Mouse (Mus musculus) hindbrain, embryonic 13.5 days (tissue): Measurements from ENCODE around the gene Gm28372. TPM values are rescaled to one million over a fixed set of nuclear protein-coding genes. Genes with fewer than 3 reads are reported as not detected.
"Not testable (repeated sequence)": the region's sequence is repeated elsewhere in the genome, so short reads cannot be mapped to it uniquely, and the experiment has no call there.

Source experiments
- ATAC-seq: fragments of 200-750 bp; cut with Nextera tagmentation; 2 replicates; pipeline ENCODE4 v1.8.0; 2017; ENCODE audit warnings: moderate TSS enrichment; ENCODE audit not compliant: low FRiP score
- H3K27ac ChIP-seq: fragments of 300-500 bp; sonication (generic); 2 replicates; pipeline ENCODE4 v1.5.1; 2015; ENCODE audit warnings: inconsistent platforms, mild to moderate bottlenecking, moderate library complexity
- H3K27me3 ChIP-seq: fragments of 300-500 bp; sonication (generic); 2 replicates; pipeline ENCODE4 v1.6.1; 2015; ENCODE audit warnings: mild to moderate bottlenecking, inconsistent platforms
- H3K36me3 ChIP-seq: fragments of 300-500 bp; sonication (generic); 2 replicates; pipeline ENCODE4 v1.6.1; 2015; ENCODE audit warnings: mild to moderate bottlenecking, inconsistent platforms
- H3K4me1 ChIP-seq: fragments of 300-500 bp; sonication (generic); replicated peaks from 2 replicates; pipeline ENCODE4 v1.6.1; 2015; ENCODE audit warnings: inconsistent platforms
- H3K4me2 ChIP-seq: fragments of 300-500 bp; sonication (generic); 2 replicates; pipeline ENCODE4 v1.6.1; 2015; ENCODE audit warnings: inconsistent platforms, mild to moderate bottlenecking, moderate library complexity
- H3K4me3 ChIP-seq: fragments of 300-500 bp; sonication (generic); 2 replicates; pipeline ENCODE4 v1.5.1; 2015; ENCODE audit warnings: mild to moderate bottlenecking, inconsistent platforms
- H3K9ac ChIP-seq: fragments of 300-500 bp; sonication (generic); 2 replicates; pipeline ENCODE4 v1.6.1; 2015; ENCODE audit warnings: mild to moderate bottlenecking, inconsistent platforms
- H3K9me3 ChIP-seq: fragments of 300-500 bp; sonication (generic); 2 replicates; pipeline ENCODE4 v1.6.1; 2016; ENCODE audit warnings: inconsistent platforms
- WGBS: fragments of 180-500 bp; shearing (Covaris S2); methylation state at CpG from one replicate; pipeline ENCODE4 v1.1.7; 2015; 5-methylcytosine and 5-hydroxymethylcytosine counted together
- polyA plus RNA-seq: library from polyadenylated mRNA; unstranded; fragments of >200 nt; fragmentation: Nextera tagmentation; extraction: Ambion mirVana; gene quantifications from 2 replicates; pipeline ENCODE4 v1.2.1, GENCODE M21; 2015

Gm28372 gene
- polyA plus RNA-seq: 0.16 TPM in 1 of 2 replicates, not detected in the other

GRCm38 (mm10) chr2:130404939-130405338 lies at the start of gene Gm28372, which contains the start of gene 1700020A23Rik:
Gene Gm28372, plus strand, starts transcription at chr2:130405239.
Gene 1700020A23Rik, plus strand, starts transcription at chr2:130405259.
- ATAC-seq: no peak

GRCm38 (mm10) chr2:130357551-130357950 lies 47.5 kb upstream of the Gm28372 start:
- no peak overlapping the region for H3K4me2 ChIP-seq
- peaks cover 46% of the 10 kb centered on the region for H3K27me3 ChIP-seq
- no peak for ATAC-seq
- no peaks in the 10 kb centered on the region for H3K9me3 ChIP-seq
- H3K9ac ChIP-seq: no peak overlapping the region
- peaks cover 20% of the 10 kb centered on the region for H3K4me1 ChIP-seq
- no peak overlapping the region for H3K4me3 ChIP-seq
- no peak overlapping the region for H3K27ac ChIP-seq
- 92% methylated on average over 5 of the region's 5 CpGs for WGBS
- H3K36me3 ChIP-seq: 0 out of 2 replicates have a peak, but pooled peaks cover 3% of the 10 kb centered on the region

More at GRCm38 (mm10) chr2:130404939-130405338, at the start of gene Gm28372, which contains the start of gene 1700020A23Rik:
- Histone ChIP-seq H3K4me1 (peaks cover 5% of the 10 kb centered on the region; the same call in 1 of the 2 replicates), H3K36me3 (no peaks in the 10 kb centered on the region), H3K27me3 (peaks cover 4% of the 10 kb centered on the region; the same call in 1 of the 2 replicates), H3K9ac (no peak within 1 kb of the TSS), H3K4me2 (no peak within 1 kb of the TSS), H3K9me3 (no peaks in the 10 kb centered on the region), H3K27ac (no peak within 1 kb of the TSS), H3K4me3 (no peak within 1 kb of the TSS)
- WGBS: 91% methylated on average over 1 of the region's 1 CpGs

GRCm38 (mm10) chr2:130358852-130359251 lies 46.2 kb upstream of the Gm28372 start:
- peaks cover 59% of the 10 kb centered on the region for H3K27me3 ChIP-seq
- 16% methylated on average over 5 of the region's 5 CpGs for WGBS
- no peak overlapping the region for H3K4me2 ChIP-seq

GRCm38 (mm10) chr2:130362511-130363026 lies 42.5 kb upstream of the Gm28372 start:
- Histone ChIP-seq H3K9me3 (no peaks in the 10 kb centered on the region), H3K9ac (no peak overlapping the region), H3K4me2 (no peak overlapping the region), H3K4me3 (no peak overlapping the region), H3K27me3 (peaks cover 83% of the 10 kb centered on the region), H3K36me3 (0 out of 2 replicates have a peak, but pooled peaks cover 3% of the 10 kb centered on the region), H3K4me1 (peaks cover 30% of the 10 kb centered on the region), H3K27ac (no peak overlapping the region)
- WGBS: 2% methylated on average over 14 of the region's 14 CpGs
- ATAC-seq: no peak

More at GRCm38 (mm10) chr2:130358852-130359251, 46.2 kb upstream of the Gm28372 start:
- Histone ChIP-seq H3K9me3 (no peaks in the 10 kb centered on the region), H3K4me3 (no peak overlapping the region), H3K36me3 (0 out of 2 replicates have a peak, but pooled peaks cover 3% of the 10 kb centered on the region), H3K4me1 (peaks cover 22% of the 10 kb centered on the region), H3K27ac (no peak overlapping the region), H3K9ac (no peak overlapping the region)
- ATAC-seq: no peak

GRCm38 (mm10) chr2:130365211-130366094 lies 39.6 kb upstream of the Gm28372 start:
- WGBS: 9% methylated on average over 30 of the region's 30 CpGs
- peak overlapping the region; percentile 56 for H3K4me2 ChIP-seq
- no peak overlapping the region for H3K27ac ChIP-seq
- H3K4me3 ChIP-seq: peak overlapping the region; percentile 35
- H3K36me3 ChIP-seq: no peaks in the 10 kb centered on the region
- H3K9ac ChIP-seq: peak overlapping the region; percentile 64
- ATAC-seq: 0 out of 2 replicates have a peak, but pooled peaks have one; percentile 33
- H3K27me3 ChIP-seq: peaks cover 62% of the 10 kb centered on the region
- peaks cover 20% of the 10 kb centered on the region for H3K4me1 ChIP-seq
- no peaks in the 10 kb centered on the region for H3K9me3 ChIP-seq

- H3K4me1 ChIP-seq: peaks cover 13% of the 10 kb centered on the region
- H3K9me3 ChIP-seq: no peaks in the 10 kb centered on the region
- ATAC-seq: no peak
- WGBS: 74% methylated on average over 4 of the region's 4 CpGs
- H3K4me3 ChIP-seq: no peak overlapping the region
- no peaks in the 10 kb centered on the region for H3K36me3 ChIP-seq
- no peak overlapping the region for H3K9ac ChIP-seq
- H3K4me2 ChIP-seq: no peak overlapping the region
- H3K27ac ChIP-seq: no peak overlapping the region
- H3K27me3 ChIP-seq: peaks cover 43% of the 10 kb centered on the region
These were observed 37.7 kb upstream of the Gm28372 start for GRCm38 (mm10) chr2:130367386-130367785.

GRCm38 (mm10) chr2:130373026-130373425 lies 32.0 kb upstream of the Gm28372 start:
- H3K9ac ChIP-seq, H3K9me3 ChIP-seq, H3K36me3 ChIP-seq, H3K27ac ChIP-seq, H3K4me2 ChIP-seq, H3K4me1 ChIP-seq, ATAC-seq, H3K4me3 ChIP-seq: not testable (repeated sequence)
- H3K27me3 ChIP-seq: peaks cover 13% of the 10 kb centered on the region; the same call in 1 of the 2 replicates
- 67% methylated on average over 1 of the region's 1 CpGs for WGBS

DNA sequence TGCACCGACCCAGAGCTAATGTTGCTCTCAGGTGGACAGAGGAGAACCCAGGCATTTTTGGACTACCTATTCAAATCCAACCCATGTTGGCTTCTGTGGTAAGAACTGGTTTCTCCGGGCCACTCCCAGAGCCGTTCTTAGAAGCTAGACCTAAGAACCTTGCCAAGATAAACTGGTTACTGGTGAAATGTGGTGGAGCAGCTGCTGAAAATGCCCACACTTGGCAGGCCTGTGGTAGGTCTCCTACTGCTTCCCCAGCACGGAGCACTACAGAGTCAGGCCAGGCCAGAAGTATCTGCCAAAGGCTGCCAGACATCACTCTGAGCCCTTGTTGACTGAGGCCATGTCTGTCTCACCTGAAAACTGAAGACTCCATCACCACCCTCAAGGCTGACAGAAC lies 30.1 kb upstream of the Gm28372 start:
- Histone ChIP-seq H3K4me3 (no peak overlapping the region), H3K4me2 (no peak overlapping the region), H3K27me3 (peaks cover 15% of the 10 kb centered on the region; the same call in 1 of the 2 replicates), H3K27ac (no peak overlapping the region), H3K9ac (no peak overlapping the region), H3K4me1 (no peaks in the 10 kb centered on the region), H3K9me3 (no peaks in the 10 kb centered on the region), H3K36me3 (no peaks in the 10 kb centered on the region)
- no peak for ATAC-seq
- 85% methylated on average over 4 of the region's 4 CpGs for WGBS

- Histone ChIP-seq H3K9me3 (no peaks in the 10 kb centered on the region), H3K4me3 (no peak overlapping the region), H3K9ac (no peak overlapping the region), H3K27me3 (peaks cover 10% of the 10 kb centered on the region), H3K4me1 (no peaks in the 10 kb centered on the region), H3K36me3 (no peaks in the 10 kb centered on the region), H3K4me2 (no peak overlapping the region), H3K27ac (no peak overlapping the region)
- WGBS: 55% methylated on average over 3 of the region's 3 CpGs
- ATAC-seq: no peak
These were observed 21.8 kb upstream of the Gm28372 start for GRCm38 (mm10) chr2:130383205-130383604.

DNA sequence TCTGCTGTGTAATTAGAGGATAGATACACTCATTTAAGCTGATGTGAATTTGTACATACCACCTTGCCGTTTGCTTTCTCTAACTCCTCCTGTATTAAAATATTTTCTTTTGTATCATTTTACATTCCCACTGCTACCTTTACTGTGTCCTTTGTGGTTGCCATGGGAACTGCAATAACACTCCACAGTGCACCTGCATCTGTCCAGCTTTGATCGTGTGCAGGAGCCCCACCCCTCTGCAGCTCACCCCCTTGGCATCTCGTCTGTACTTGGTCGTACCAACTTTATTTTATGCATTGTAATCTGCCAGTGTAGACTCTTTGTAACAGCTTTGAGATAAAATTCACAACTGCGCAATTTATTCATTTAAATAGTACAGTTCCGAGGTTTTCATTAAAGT lies 21.1 kb upstream of the Gm28372 start:
- Histone ChIP-seq H3K27me3 (peaks cover 10% of the 10 kb centered on the region), H3K36me3 (no peaks in the 10 kb centered on the region), H3K9me3 (no peaks in the 10 kb centered on the region), H3K9ac (no peak overlapping the region), H3K4me1 (no peaks in the 10 kb centered on the region), H3K27ac (no peak overlapping the region), H3K4me3 (no peak overlapping the region), H3K4me2 (no peak overlapping the region)
- no peak for ATAC-seq
- WGBS: 72% methylated on average over 6 of the region's 6 CpGs

DNA sequence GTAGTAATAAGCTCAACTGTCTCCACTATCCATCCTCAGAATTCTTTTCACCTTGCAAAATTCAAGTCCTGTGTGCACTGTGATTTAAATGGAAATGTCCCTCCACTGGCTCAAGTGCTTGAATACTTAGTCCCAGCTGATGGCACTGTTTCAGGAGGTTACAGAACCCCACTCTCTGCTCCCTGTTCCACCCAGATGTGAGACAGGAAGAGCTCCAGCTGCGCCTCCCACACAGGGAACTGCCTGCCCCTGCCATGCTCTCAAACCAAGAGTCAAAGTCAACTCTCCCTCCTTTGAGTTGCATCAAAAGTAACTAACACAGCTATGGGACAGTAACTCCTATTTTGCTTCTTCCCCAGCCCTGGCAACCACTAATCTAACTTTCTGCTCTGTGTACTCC lies 18.8 kb upstream of the Gm28372 start:
- WGBS: 77% methylated on average over 1 of the region's 1 CpGs
- H3K9ac ChIP-seq: no peak overlapping the region
- no peak for ATAC-seq
- H3K9me3 ChIP-seq: no peaks in the 10 kb centered on the region
- H3K27me3 ChIP-seq: peaks cover 7% of the 10 kb centered on the region
- H3K4me1 ChIP-seq: no peaks in the 10 kb centered on the region
- H3K27ac ChIP-seq: no peak overlapping the region
- H3K4me3 ChIP-seq: no peak overlapping the region
- H3K36me3 ChIP-seq: peaks cover 8% of the 10 kb centered on the region
- H3K4me2 ChIP-seq: no peak overlapping the region

- Histone ChIP-seq H3K27me3 (peaks cover 7% of the 10 kb centered on the region), H3K9ac (no peak overlapping the region), H3K4me1 (no peaks in the 10 kb centered on the region), H3K4me3 (no peak overlapping the region), H3K9me3 (no peaks in the 10 kb centered on the region), H3K4me2 (no peak overlapping the region), H3K27ac (no peak overlapping the region), H3K36me3 (peaks cover 21% of the 10 kb centered on the region)
- whole genome bisulfite sequencing: 76% methylated on average over 2 of the region's 2 CpGs
- ATAC-seq: no peak
These were observed 16.2 kb upstream of the Gm28372 start for GRCm38 (mm10) chr2:130388796-130389195.
